Mouse (Mus musculus) liver (tissue): ENCODE data around the gene Islr2.

ENCODE experiments used
- DNase-seq: peaks from one replicate; pipeline ENCODE4 v3.0.0-alpha.2; 2020; ENCODE audit warnings: mixed read lengths

Gene Islr2

GRCm38 (mm10) chr9:58220218-58220903, 16.2 kb upstream of the Islr2 start:
- DNase-seq = peak; percentile 64

GRCm38 (mm10) chr9:58218539-58218938, 14.4 kb upstream of the Islr2 start:
- no peak for DNase-seq

DNA sequence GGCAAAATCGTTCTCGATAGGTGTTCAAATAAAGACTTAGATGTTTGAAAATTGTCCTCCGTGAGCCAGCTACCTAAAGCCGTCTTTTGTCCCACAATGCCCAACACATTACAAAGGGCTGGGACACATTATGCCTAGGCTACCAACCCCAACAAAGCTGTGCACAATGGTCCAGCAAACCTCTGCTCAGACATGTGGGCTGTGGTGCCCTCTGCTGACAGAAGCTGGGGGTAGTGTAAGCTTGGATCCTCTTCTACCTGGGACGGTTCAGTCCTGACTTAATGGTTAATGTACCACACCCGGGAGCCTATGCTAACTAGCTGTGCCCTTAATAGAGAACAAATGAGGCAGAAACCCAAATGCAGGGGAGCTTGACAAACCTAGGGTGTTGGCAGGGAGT, 12.3 kb upstream of the Islr2 start:
- DNase-seq = peak; percentile 68

GRCm38 (mm10) chr9:58214519-58215180, 10.5 kb upstream of the Islr2 start:
- peak; percentile 77 for DNase-seq

DNA sequence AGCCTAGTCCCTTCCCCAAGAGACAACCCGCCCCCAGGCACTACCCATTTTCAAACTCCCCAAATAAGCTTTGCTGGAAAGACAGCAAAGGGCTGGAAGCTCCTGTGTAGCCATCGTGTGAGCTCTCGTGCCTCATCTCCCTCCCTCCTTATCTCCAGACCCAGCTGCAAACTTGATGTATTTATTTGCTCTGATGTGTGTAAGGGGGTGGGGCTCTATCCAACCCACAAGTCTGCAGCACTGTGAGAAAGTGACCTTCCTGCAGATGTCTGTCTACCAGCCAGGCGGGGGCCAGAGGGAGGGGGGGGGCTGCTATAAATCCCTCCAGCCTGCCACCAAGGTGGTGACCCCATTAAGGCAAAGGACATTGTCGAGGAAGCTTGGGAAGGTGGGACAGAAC, 9.7 kb upstream of the Islr2 start:
- DNase-seq = peak; percentile 81

DNA sequence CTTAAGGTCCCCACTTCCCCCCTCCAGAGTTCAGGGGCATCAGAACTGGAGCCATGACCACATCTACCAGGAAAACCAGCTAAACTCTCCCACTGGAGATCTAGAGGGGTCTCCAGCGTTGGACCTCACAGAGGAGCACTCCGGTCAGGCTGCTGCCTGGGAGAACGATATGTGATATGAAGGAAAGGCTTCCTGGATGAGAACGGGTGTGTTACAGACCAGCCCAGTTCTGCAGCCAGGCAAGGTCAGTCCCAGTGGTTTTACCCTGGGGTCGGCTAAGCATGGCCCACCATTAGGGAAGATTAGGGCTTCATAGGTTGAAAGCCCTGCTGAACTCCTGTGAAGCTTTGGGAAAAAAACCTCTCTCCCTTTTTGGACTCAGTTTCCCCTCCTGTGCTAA, 9.3 kb upstream of the Islr2 start:
- peak; percentile 55 for DNase-seq

DNA sequence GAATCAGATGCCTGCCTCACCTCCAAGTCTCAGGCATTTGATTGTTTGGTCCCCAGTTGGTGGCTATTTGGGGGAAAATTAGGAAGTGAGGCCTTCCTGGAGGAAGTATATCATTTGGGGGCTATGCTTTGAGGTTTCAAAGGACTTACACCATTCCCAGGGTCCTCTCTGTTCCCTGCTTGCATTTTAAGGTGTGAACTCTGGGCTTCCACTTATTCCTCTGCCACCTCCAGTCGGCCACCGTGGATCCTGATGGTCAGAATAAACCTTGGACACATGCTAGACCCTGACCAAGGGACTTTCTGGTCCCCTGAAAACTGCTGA, 6.1 kb upstream of the Islr2 start:
- no peak for DNase-seq

- DNase-seq = no peak
Observed at GRCm38 (mm10) chr9:58209462-58210303, 5.6 kb upstream of the Islr2 start.

GRCm38 (mm10) chr9:58206013-58206412, 1.9 kb upstream of the Islr2 start:
- no peak for DNase-seq

DNA sequence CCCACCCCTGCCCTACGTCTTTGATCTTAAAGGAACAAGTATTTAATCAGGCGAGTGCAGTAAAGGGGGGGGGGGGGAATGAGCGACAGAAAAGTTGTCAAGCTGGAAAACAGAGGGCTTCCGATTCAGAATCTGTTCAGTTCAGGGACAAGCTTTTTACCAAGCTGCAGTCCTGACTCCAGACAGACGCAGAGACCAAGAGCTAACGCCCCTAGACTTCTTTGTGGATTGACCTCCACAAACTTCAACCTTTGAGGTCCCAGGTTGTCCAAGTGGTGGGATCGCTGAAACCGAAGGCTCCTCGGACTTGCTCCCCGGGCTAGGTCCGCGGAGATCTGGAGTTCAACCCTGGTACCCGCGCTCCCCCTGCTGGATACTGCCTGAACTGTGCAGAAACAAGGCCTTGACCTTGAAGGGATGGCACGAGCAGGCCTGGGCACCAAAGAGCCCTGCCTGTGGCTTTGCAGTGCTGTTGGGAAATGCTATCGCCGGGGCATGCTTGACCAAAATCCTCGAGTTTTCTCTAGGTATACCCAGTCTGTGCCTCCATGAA, 405 bp upstream of the Islr2 start:
- peak; percentile 91 for DNase-seq

DNA sequence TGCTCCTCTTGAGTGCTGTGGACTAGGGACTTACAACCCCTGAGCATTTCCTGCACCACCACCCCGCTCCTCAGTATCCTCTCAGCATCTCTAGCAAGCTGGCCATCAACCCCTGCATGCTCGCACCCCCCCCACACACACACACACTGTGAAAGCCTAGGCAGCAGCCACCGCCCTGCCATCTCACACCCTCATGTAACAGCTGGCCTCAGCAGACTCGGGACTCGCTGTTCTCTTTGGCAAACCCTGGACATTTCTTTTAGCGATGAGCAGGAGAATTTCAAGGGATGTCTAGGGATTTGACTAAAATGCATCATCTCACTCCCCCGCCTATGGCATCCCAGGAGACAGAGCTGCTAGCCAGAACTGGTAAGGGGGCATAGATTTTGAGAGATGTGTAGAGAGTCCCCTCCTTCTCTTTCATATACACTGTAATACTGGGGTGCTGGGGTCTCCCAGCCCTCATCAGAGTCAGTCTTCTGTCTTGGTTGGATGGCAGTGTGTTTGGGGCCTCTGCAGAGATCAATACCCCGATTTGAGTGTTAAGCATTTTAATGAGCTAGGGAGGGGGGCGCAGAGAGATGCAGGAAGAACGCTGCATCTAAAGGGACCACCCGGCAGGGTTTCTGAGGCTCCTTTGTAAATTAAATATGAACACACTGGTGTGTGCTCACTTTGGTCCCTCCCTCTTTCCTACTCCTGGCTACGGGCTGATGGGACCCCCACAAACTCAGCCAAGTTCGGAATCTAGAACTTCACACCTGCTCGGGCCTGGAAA, 1.3 kb downstream of the Islr2 start:
- no peak for DNase-seq

GRCm38 (mm10) chr9:58201861-58202549, 2.1 kb downstream of the Islr2 start:
- DNase-seq = no peak

DNA sequence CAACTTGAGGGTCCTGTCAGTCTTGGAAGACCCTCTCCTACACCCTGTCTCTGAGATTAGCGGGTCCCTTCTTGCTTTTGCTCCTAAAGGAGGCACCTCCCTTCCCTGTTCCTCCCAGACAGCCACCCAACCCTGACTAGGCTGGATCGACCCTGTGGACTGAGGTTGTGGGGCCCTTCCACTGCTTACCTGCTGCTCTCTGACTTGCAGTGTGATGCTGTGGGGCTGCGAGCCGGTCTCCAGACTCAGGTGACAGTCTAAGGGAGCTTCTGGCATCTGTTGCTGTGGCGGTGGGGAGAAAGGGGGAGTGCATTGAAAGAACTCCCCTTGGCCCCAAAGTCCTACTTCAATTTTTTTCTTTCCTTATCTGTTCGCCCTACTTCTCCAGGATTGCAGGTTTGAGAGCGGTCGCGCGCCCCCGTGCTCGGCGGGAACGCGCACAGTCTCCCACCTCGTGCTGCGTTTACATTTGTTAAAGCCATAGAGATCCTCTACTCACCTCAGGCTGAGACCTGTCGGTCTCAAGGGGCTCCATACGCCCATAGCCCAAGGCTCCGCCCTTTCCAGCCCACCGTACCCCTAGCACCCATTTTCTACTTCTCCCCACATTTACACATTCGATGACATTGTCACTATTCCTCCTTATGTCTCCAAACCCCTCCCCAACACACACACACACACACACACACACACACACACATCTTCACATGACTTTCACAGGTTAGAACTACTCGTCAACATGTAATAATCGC, 2.9 kb downstream of the Islr2 start:
- DNase-seq = no peak

- no peak for DNase-seq
Observed at GRCm38 (mm10) chr9:58200270-58201090, 3.6 kb downstream of the Islr2 start.

DNA sequence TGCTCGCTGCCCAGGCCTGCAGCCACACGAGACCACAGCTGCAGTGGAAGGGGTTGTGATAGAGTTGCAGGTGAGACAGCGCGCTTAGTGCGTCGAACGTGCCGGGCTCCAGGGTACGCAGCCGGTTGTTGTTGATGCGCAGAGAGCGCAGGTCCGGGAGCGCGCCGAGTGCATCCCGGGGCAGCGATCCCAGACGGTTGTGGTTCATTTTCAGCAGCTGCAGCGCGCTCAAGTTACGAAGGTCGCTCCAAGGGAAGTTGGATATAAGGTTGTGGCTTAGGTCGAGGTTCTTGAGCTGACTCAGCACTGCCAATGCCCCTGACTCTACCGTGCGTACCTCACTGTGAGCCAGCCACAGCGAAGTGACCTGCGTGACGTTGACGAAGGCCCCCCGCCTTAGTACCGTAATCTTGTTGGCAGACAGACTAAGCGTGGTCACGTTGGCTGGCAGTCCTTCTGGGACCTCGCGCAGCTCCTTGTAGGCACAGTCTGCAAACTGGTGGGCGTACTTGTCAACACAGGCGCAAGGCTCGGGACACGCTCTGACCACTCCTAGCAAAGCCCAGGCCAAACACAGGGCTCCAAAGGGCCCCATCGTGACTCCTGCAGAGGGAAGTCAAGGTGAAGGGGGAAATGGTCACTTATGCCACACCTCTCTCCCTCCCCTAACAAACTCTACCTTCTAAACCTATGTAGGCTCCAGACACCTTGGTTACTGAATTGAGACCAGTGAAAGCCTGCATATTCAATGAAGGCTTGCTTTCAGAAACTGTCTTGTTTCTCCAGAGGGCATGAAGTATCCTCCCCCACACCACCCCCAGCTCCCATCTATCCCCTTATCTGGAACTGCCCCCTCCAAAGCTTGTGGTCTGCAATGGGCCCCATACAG, 4.5 kb downstream of the Islr2 start:
- DNase-seq = no peak

GRCm38 (mm10) chr9:58198801-58199371, 5.2 kb downstream of the Islr2 start:
- DNase-seq = no peak

- DNase-seq = peak; percentile 51
Observed at GRCm38 (mm10) chr9:58197781-58198701, 6.1 kb downstream of the Islr2 start.
